Mouse (Mus musculus) heart, embryonic 10.5 days (tissue): ENCODE results near the gene Stard3. TPM values are rescaled to one million over a fixed set of nuclear protein-coding genes. Genes with fewer than 3 reads are reported as not detected.

ENCODE experiments used
- DNase-seq: peaks from one replicate; pipeline ENCODE4 v3.0.0-alpha.2; 2017; ENCODE audit warnings: low spot score
- H3K27ac ChIP-seq: fragments of 300-500 bp; sonication (generic); 2 replicates; pipeline ENCODE4 v1.5.1; 2016; ENCODE audit warnings: mild to moderate bottlenecking
- H3K27me3 ChIP-seq: fragments of 300-500 bp; sonication (generic); 2 replicates; pipeline ENCODE4 v1.6.1; 2016; ENCODE audit warnings: mild to moderate bottlenecking; ENCODE audit not compliant: poor library complexity, insufficient read depth, severe bottlenecking
- H3K36me3 ChIP-seq: fragments of 300-500 bp; sonication (generic); 2 replicates; pipeline ENCODE4 v1.6.1; 2016; ENCODE audit warnings: mild to moderate bottlenecking, moderate library complexity
- H3K4me1 ChIP-seq: fragments of 300-500 bp; sonication (generic); 2 replicates; pipeline ENCODE4 v1.6.1; 2016; ENCODE audit warnings: mild to moderate bottlenecking
- H3K4me3 ChIP-seq: fragments of 300-500 bp; sonication (generic); 2 replicates; pipeline ENCODE4 v1.5.1; 2016; ENCODE audit warnings: mild to moderate bottlenecking, moderate library complexity
- H3K9me3 ChIP-seq: fragments of 300-500 bp; sonication (generic); 2 replicates; pipeline ENCODE4 v1.6.1; 2016; ENCODE audit warnings: mild to moderate bottlenecking, moderate library complexity
- WGBS: fragments of 180-500 bp; shearing (Covaris S2); methylation state at CpG from one replicate; pipeline ENCODE4 v1.1.7; 2016; 5-methylcytosine and 5-hydroxymethylcytosine counted together
- polyA plus RNA-seq: library from polyadenylated mRNA; unstranded; fragments of >200 nt; fragmentation: Nextera tagmentation; extraction: Ambion mirVana; gene quantifications from 2 replicates; pipeline ENCODE4 v1.2.1, GENCODE M21; 2016

Stard3 gene
- polyA plus RNA-seq, result 51.0 and 53.0 TPM in 2 replicates

- peaks cover 22% of the 10 kb centered on the region for H3K27me3 ChIP-seq
- H3K27ac ChIP-seq, result peak within 1 kb of the TSS; percentile 95
- peaks cover 4% of the 10 kb centered on the region; the same call in 1 of the 2 replicates for H3K36me3 ChIP-seq
- H3K9me3 ChIP-seq, result no peaks in the 10 kb centered on the region
- peak; percentile 95 for DNase-seq
- H3K4me3 ChIP-seq, result peak within 1 kb of the TSS; percentile 84
- whole genome bisulfite sequencing, result under 1% methylated on average over 60 of the region's 60 CpGs
- peaks cover 61% of the 10 kb centered on the region for H3K4me1 ChIP-seq
Observed at GRCm38 (mm10) chr11:98358161-98359083, at the start of gene Stard3. Stard3 (plus strand) TSS chr11:98358368.

DNA sequence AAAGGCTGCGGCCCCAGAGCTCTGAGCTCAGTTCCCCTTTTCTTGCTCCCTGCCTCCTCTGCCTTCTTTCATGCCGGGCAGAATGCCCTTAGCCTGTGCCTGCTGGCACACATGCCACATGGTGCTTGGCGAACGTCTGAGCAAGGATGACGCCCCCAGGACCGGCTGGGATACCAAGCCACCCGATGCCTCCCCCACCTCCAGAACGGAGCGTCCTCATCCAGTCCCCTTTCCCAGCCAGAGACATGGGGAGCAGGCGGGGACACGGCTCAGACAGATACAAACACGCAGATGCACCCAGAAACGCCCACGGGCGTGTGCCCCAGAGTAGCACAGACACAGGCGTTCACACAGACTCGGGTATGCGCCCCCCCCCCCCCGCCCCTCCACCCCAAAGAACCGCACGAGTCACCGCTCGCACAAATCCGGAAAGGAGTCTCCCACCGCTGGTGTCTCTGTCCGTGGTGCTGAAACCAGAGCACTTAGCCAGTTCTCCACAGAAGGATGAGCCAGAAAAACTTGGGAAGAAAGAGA lies 44.3 kb upstream of the Stard3 start:
- Histone ChIP-seq H3K4me1 (0 out of 2 replicates have a peak, but pooled peaks cover 3% of the 10 kb centered on the region), H3K4me3 (peak overlapping the region; percentile 29; the same call in 1 of the 2 replicates), H3K27ac (no peak overlapping the region), H3K9me3 (no peaks in the 10 kb centered on the region), H3K27me3 (peaks cover 91% of the 10 kb centered on the region), H3K36me3 (0 out of 2 replicates have a peak, but pooled peaks cover 2% of the 10 kb centered on the region)
- 1% methylated on average over 26 of the region's 26 CpGs for WGBS
- DNase-seq, result no peak

DNA sequence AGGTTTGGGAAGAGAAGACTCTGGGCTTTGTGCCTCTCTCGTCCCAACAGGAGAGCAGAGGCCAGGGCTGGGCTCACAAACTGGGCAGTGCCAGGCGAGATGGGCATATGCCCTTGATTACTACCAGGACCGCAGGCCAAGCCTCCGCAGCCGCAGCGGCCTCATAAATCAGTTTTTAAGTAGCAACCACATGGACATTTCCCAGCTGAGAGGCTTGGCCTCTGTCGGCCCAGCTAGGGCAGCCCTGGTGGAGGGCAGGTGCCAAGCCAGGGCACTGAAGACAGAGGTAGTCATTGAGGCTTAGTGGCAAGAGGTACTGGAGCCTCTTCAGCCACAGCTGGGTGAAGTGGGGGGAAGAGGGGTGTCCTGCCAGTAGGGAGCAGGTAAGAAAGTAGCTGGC lies 40.7 kb upstream of the Stard3 start:
- peaks cover 98% of the 10 kb centered on the region for H3K27me3 ChIP-seq
- WGBS, result 3% methylated on average over 7 of the region's 7 CpGs

GRCm38 (mm10) chr11:98318421-98319116 lies 39.6 kb upstream of the Stard3 start:
- no peaks in the 10 kb centered on the region for H3K9me3 ChIP-seq
- 1% methylated on average over 14 of the region's 14 CpGs for WGBS
- H3K4me3 ChIP-seq, result no peak overlapping the region
- H3K27ac ChIP-seq, result no peak overlapping the region
- 0 out of 2 replicates have a peak, but pooled peaks cover 2% of the 10 kb centered on the region for H3K36me3 ChIP-seq
- H3K27me3 ChIP-seq, result peaks cover 100% of the 10 kb centered on the region
- H3K4me1 ChIP-seq, result 0 out of 2 replicates have a peak, but pooled peaks cover 3% of the 10 kb centered on the region
- DNase-seq, result no peak

More for the DNA sequence above, 40.7 kb upstream of the Stard3 start:
- Histone ChIP-seq H3K9me3 (no peaks in the 10 kb centered on the region), H3K36me3 (0 out of 2 replicates have a peak, but pooled peaks cover 2% of the 10 kb centered on the region), H3K27ac (no peak overlapping the region; the same call in 1 of the 2 replicates), H3K4me1 (0 out of 2 replicates have a peak, but pooled peaks cover 3% of the 10 kb centered on the region), H3K4me3 (no peak overlapping the region)
- DNase-seq, result no peak

DNA sequence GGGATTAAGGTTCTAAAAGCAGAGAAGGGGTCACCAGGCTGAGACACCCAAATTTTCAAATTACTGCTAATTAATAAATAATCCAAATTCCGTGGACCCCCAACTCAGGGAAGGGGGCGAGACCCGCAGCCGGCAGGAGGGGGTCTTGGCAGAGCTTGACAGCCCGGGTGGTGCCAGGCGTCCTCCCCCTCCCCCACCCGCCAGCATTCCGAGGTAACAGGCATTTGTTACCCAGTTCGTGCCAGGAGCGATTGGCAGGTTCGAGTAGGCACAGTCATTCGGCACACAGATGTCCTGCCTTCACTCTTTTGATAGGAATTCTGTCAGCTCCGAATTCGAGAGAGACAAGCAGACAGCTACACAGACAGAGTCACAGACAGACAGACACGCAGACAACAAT lies 39.0 kb upstream of the Stard3 start:
- Histone ChIP-seq H3K4me1 (no peaks in the 10 kb centered on the region), H3K27ac (no peak overlapping the region), H3K36me3 (0 out of 2 replicates have a peak, but pooled peaks cover 2% of the 10 kb centered on the region), H3K27me3 (peaks cover 100% of the 10 kb centered on the region), H3K4me3 (no peak overlapping the region), H3K9me3 (no peaks in the 10 kb centered on the region)
- WGBS, result 3% methylated on average over 15 of the region's 15 CpGs
- DNase-seq, result no peak

GRCm38 (mm10) chr11:98319544-98319943 lies 38.6 kb upstream of the Stard3 start:
- Histone ChIP-seq H3K27ac (no peak overlapping the region), H3K9me3 (no peaks in the 10 kb centered on the region), H3K4me3 (no peak overlapping the region), H3K27me3 (peaks cover 100% of the 10 kb centered on the region), H3K4me1 (no peaks in the 10 kb centered on the region), H3K36me3 (0 out of 2 replicates have a peak, but pooled peaks cover 2% of the 10 kb centered on the region)
- no peak for DNase-seq
- 20% methylated on average over 4 of the region's 4 CpGs for WGBS

DNA sequence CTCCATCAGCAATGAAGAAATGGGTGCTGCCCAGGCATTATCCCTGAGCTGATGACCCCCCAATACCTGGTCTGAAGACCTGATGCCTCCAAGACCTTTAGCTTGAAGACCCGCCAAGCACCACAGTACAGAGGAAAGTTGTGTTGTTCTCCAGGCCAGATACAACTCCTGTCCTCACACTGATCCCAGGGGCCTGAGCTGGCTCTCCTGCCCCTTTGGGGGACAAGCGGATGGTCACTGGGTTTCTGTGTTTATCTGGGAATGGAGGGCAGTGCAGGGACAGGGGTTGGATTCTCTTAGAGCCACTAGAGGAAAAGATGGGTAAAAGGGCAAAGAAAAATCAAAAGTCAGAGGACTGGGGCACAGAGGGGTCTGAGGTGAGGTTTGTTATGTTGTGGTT lies 38.2 kb upstream of the Stard3 start:
- H3K36me3 ChIP-seq, result 0 out of 2 replicates have a peak, but pooled peaks cover 2% of the 10 kb centered on the region
- peaks cover 100% of the 10 kb centered on the region for H3K27me3 ChIP-seq
- WGBS, result 7% methylated on average over 2 of the region's 2 CpGs
- no peak overlapping the region for H3K4me3 ChIP-seq
- no peak for DNase-seq
- no peaks in the 10 kb centered on the region for H3K4me1 ChIP-seq
- no peak overlapping the region for H3K27ac ChIP-seq
- no peaks in the 10 kb centered on the region for H3K9me3 ChIP-seq

DNA sequence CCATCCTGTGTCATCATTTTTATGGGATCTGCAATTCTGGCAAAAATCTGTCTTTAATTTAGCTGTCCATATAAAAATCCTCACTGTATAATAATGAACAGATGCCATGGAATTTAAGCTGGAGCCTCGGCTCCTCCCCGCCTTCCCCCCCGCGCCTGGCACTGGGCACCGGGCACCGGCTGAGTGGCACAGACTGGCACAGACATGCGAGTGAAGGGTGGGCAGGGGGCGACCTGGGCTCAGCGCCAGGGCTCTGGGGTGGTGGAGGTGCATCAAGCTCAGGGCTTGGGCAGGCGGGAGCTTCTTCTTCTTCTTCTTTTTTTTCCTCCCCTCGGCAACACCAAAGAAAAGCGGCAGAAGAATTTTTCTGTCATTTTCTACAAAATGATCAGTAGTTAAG lies 37.8 kb upstream of the Stard3 start:
- no peak for DNase-seq
- peaks cover 100% of the 10 kb centered on the region for H3K27me3 ChIP-seq
- H3K9me3 ChIP-seq, result no peaks in the 10 kb centered on the region
- no peak overlapping the region for H3K27ac ChIP-seq
- H3K4me3 ChIP-seq, result no peak overlapping the region
- 13% methylated on average over 12 of the region's 12 CpGs for WGBS
- 0 out of 2 replicates have a peak, but pooled peaks cover 2% of the 10 kb centered on the region for H3K36me3 ChIP-seq
- H3K4me1 ChIP-seq, result no peaks in the 10 kb centered on the region

GRCm38 (mm10) chr11:98320806-98321676 lies 37.1 kb upstream of the Stard3 start:
- no peak for DNase-seq
- WGBS, result 1% methylated on average over 30 of the region's 30 CpGs
- peaks cover 100% of the 10 kb centered on the region for H3K27me3 ChIP-seq

DNA sequence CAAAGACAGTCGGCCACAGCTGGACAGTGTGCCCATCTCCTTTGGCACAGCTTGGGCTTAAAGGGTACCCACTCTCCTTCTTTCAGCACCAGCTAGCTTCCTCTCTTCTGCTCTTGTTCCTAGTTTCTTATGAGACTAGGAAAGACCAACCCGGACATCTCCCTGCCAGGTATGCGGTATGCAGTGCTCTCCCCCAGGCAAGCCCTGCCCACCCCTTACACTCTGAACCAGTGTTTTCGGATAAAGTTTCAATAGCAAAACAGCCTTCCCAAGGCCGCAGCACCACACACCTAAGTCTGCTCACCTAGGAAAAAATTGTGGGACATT lies 36.5 kb upstream of the Stard3 start:
- Histone ChIP-seq H3K27ac (no peak overlapping the region), H3K4me1 (no peaks in the 10 kb centered on the region; the same call in 1 of the 2 replicates), H3K4me3 (no peak overlapping the region), H3K36me3 (0 out of 2 replicates have a peak, but pooled peaks cover 2% of the 10 kb centered on the region), H3K9me3 (no peaks in the 10 kb centered on the region), H3K27me3 (peaks cover 99% of the 10 kb centered on the region)
- no peak for DNase-seq
- 11% methylated on average over 5 of the region's 5 CpGs for WGBS

More at GRCm38 (mm10) chr11:98320806-98321676, 37.1 kb upstream of the Stard3 start:
- Histone ChIP-seq H3K4me3 (no peak overlapping the region), H3K27ac (no peak overlapping the region), H3K9me3 (no peaks in the 10 kb centered on the region), H3K4me1 (no peaks in the 10 kb centered on the region), H3K36me3 (0 out of 2 replicates have a peak, but pooled peaks cover 2% of the 10 kb centered on the region)

GRCm38 (mm10) chr11:98322159-98322558 lies 36.0 kb upstream of the Stard3 start:
- DNase-seq, result no peak
- Histone ChIP-seq H3K36me3 (no peaks in the 10 kb centered on the region), H3K4me1 (peaks cover 5% of the 10 kb centered on the region), H3K9me3 (no peaks in the 10 kb centered on the region), H3K27me3 (peaks cover 99% of the 10 kb centered on the region), H3K4me3 (no peak overlapping the region), H3K27ac (no peak overlapping the region)
- 0% methylated on average over 1 of the region's 1 CpGs for WGBS
